Mouse (Mus musculus): ENCODE results near the gene Tmem208.

GRCm38 (mm10) chr8:105313622-105314402 lies 12.3 kb upstream of the Tmem208 start:
- TF ChIP-seq CTCF (IDR thresholded peaks at IDR 0.05; ENCODE audit: low read depth): no peak
- no peak for TF ChIP-seq EP300 (optimal IDR thresholded peaks at IDR 0.05)

Data from stomach, postnatal 0 days (tissue).